Mouse (Mus musculus): ENCODE measurements around the gene Spry1.

DNA sequence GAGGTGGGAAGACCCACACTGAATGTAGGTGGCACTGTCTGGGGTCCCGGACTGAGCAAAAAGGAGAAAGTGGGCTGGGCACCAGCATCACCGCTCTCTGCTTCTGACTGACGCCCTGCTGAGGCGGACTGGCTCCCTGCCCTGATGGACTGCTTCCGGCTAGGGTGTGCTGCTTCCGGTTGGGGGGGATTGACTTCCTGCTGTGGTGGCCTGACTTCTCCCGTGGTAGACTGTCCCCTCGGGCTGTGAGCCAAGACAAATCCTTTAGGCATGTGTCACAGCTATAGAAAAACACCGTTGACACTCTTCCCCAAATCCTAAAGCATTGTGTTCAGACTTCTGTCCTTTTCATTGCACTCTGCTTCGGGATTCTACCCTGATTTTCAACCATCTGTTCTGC, 26.0 kb upstream of the Spry1 start:
- TF ChIP-seq POLR2A (IDR thresholded peaks at IDR 0.05; ENCODE audit: insufficient read depth, low read depth, low read length) (no peak), CTCF (IDR thresholded peaks at IDR 0.05; ENCODE audit: insufficient read depth, low read depth, low read length) (no peak)
